Mouse (Mus musculus) bone marrow macrophage, adult 2 months (primary cell): ENCODE results near the gene Prmt1. TPM values are rescaled to one million over a fixed set of nuclear protein-coding genes. Genes with fewer than 3 reads are reported as not detected.
A peak's percentile ranks its signal among the peaks of the same experiment; 100 is the strongest.

Experiments
- H3K27ac ChIP-seq: 2 replicates; pipeline ENCODE4 v1.5.1; 2012; ENCODE audit warnings: low read depth, low read length; ENCODE audit not compliant: insufficient read depth
- H3K4me1 ChIP-seq: 2 replicates; pipeline ENCODE4 v1.6.1; 2012; ENCODE audit warnings: low read length; ENCODE audit not compliant: control insufficient read depth, insufficient read depth
- H3K4me3 ChIP-seq: 2 replicates; pipeline ENCODE4 v1.5.1; 2012; ENCODE audit warnings: mild to moderate bottlenecking, low read length, moderate library complexity; ENCODE audit not compliant: insufficient read depth
- CTCF ChIP-seq: IDR thresholded peaks from 2 replicates; pipeline ENCODE4 v1.5.1; 2012; ENCODE audit warnings: low read depth, mild to moderate bottlenecking, low read length, moderate library complexity
- POLR2A ChIP-seq: IDR thresholded peaks from 2 replicates; pipeline ENCODE4 v1.6.1; 2012; ENCODE audit warnings: mild to moderate bottlenecking, low read depth, low read length, borderline replicate concordance
- polyA plus RNA-seq: library from polyadenylated mRNA; stranded (reverse); fragments of >200 nt; gene quantifications from 2 replicates; pipeline ENCODE4 v1.2.4, GENCODE M21; 2012; ENCODE audit not compliant: missing spikeins, insufficient read depth, insufficient read length

The Prmt1 gene
- polyA plus RNA-seq, 1 experiment = 61.6 TPM

- Histone ChIP-seq H3K4me1 (peaks cover 7% of the 10 kb centered on the region), H3K27ac (no peak overlapping the region), H3K4me3 (no peak overlapping the region)
- no peak for TF ChIP-seq POLR2A
- TF ChIP-seq CTCF = no peak
These were observed 14.3 kb upstream of the Prmt1 start for GRCm38 (mm10) chr7:45000539-45001114.

- no peak overlapping the region for H3K4me3 ChIP-seq
These were observed 13.4 kb upstream of the Prmt1 start for GRCm38 (mm10) chr7:44999753-45000152.

GRCm38 (mm10) chr7:44998501-44998955 is 12.2 kb upstream of the Prmt1 start, which contains the start of gene Bcl2l12:
TSS of gene Bcl2l12 (minus strand) at chr7:44998712.
- Histone ChIP-seq H3K4me3 (peak within 1 kb of the TSS; percentile 83), H3K27ac (peak within 1 kb of the TSS; percentile 88), H3K4me1 (peaks cover 7% of the 10 kb centered on the region)
- TF ChIP-seq CTCF (no peak), POLR2A (no peak)

More at GRCm38 (mm10) chr7:44999753-45000152, 13.4 kb upstream of the Prmt1 start:
- TF ChIP-seq POLR2A (no peak), CTCF (no peak)
- Histone ChIP-seq H3K27ac (no peak overlapping the region), H3K4me1 (peaks cover 7% of the 10 kb centered on the region)

GRCm38 (mm10) chr7:44997940-44998428 is 11.6 kb upstream of the Prmt1 start:
- H3K4me1 ChIP-seq = peaks cover 7% of the 10 kb centered on the region
- peak overlapping the region; percentile 83 for H3K4me3 ChIP-seq
- no peak for TF ChIP-seq CTCF
- no peak for TF ChIP-seq POLR2A
- peak overlapping the region; percentile 88 for H3K27ac ChIP-seq

- TF ChIP-seq CTCF (no peak), POLR2A (0 out of 2 replicates have a peak, but pooled peaks have one; percentile 3)
- Histone ChIP-seq H3K27ac (peak within 1 kb of the TSS; percentile 88), H3K4me3 (peak within 1 kb of the TSS; percentile 83), H3K4me1 (peaks cover 7% of the 10 kb centered on the region)
These were observed 11.0 kb upstream of the Prmt1 start, which contains the start of gene Irf3 for GRCm38 (mm10) chr7:44997231-44997939. TSS of gene Irf3 (plus strand) at chr7:44997648.

GRCm38 (mm10) chr7:44996672-44997071 is 10.3 kb upstream of the Prmt1 start:
- Histone ChIP-seq H3K4me1 (peaks cover 7% of the 10 kb centered on the region), H3K27ac (no peak overlapping the region)
- no peak for TF ChIP-seq POLR2A
- no peak for TF ChIP-seq CTCF

GRCm38 (mm10) chr7:44986879-44987718 is 731 bp upstream of the Prmt1 start:
- peaks cover 10% of the 10 kb centered on the region for H3K4me1 ChIP-seq
- peak overlapping the region; percentile 75 for H3K4me3 ChIP-seq
- TF ChIP-seq POLR2A (peak; percentile 12; the same call in 1 of the 2 replicates), CTCF (0 out of 2 replicates have a peak, but pooled peaks have one; percentile 22)
- H3K27ac ChIP-seq = peak overlapping the region; percentile 77

More at GRCm38 (mm10) chr7:44996672-44997071, 10.3 kb upstream of the Prmt1 start:
- peak overlapping the region; percentile 83 for H3K4me3 ChIP-seq

GRCm38 (mm10) chr7:44985595-44986191 is 675 bp downstream of the Prmt1 start:
- H3K27ac ChIP-seq = peak overlapping the region; percentile 81
- TF ChIP-seq POLR2A = no peak
- TF ChIP-seq CTCF = no peak
- peaks cover 10% of the 10 kb centered on the region for H3K4me1 ChIP-seq
- H3K4me3 ChIP-seq = peak overlapping the region; percentile 97

- TF ChIP-seq CTCF (no peak), POLR2A (no peak)
- Histone ChIP-seq H3K27ac (no peak overlapping the region), H3K4me1 (peaks cover 10% of the 10 kb centered on the region), H3K4me3 (peak overlapping the region; percentile 97)
These were observed 1.6 kb downstream of the Prmt1 start for GRCm38 (mm10) chr7:44984833-44985164.
